Mouse (Mus musculus): ENCODE data around the gene Lrp5.

Lrp5 gene

GRCm38 (mm10) chr19:3556169-3556827, 130.1 kb downstream of the Lrp5 start:
- DNase-seq (ENCODE audit: low read depth, low spot score): no peak

DNA sequence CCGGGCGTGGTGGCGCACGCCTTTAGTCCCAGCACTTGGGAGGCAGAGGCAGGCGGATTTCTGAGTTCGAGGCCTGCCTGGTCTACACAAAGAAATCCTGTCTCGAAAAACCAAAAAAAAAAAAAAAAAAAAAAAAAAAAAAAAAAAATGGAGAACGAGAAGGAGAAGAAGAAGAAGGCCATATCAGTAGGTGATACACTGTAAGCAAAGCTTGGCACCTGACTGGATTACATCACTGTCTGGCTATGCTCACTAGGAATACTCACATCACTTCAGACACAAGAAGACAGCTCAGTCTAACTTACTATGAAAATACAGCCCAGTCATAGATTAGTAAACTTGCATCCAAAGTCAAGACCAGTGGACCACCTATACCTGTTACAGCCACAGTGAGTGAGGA, 131.6 kb downstream of the Lrp5 start:
- DNase-seq (ENCODE audit: low read depth, low spot score): no peak

DNA sequence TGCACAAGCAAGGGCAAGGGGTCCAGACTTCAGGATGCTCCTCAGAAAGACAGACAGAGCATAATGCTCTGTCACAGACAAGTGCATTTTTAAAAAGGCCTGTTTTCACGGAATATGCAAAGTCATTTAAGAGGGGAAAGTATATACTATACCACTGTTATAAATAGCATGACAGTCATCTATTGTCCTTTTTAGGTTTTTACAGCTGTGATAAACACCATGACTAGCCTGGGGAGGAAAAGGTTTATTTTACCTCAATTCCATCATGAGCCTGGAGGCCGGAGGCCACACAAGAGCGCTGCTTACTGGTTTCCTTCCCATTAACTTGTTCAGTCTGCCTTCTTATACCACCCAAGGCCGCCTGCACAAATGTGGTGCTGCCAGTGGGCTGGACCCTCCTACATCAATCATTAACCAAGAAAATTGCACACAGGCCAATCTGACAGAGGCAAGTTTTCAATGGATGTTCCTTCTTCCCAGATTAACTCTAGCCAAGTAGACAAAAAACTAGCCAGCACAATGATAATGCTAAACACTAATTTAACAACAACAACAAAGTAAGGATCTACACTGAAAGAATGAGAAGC, 134.7 kb downstream of the Lrp5 start:
- DNase-seq (ENCODE audit: low read depth, low spot score): no peak

GRCm38 (mm10) chr19:3550101-3550500, 136.3 kb downstream of the Lrp5 start:
- DNase-seq (ENCODE audit: low read depth, low spot score): no peak

DNA sequence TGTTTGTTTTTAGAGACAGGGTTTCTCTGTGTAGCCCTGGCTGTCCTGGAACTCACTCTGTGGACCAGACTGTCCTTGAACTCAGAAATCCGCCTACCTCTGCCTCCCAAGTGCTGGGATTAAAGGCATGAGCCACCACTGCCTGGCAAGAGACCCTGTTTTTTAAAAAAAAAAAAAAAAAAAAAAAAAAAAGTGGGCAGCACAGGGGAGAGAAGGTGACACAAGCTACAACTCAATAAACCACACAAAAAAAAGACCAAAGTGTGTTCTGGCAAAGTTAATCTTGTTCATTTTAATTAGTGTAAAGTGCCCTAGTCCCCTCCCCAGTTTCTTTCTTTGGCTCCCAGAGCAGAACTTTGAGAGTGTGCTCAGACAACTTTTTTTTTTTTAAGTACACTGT, 137.1 kb downstream of the Lrp5 start:
- DNase-seq (ENCODE audit: low read depth, low spot score): no peak

GRCm38 (mm10) chr19:3548311-3548710, 138.1 kb downstream of the Lrp5 start:
- peak; percentile 30 for DNase-seq (ENCODE audit: low read depth, low spot score)

DNA sequence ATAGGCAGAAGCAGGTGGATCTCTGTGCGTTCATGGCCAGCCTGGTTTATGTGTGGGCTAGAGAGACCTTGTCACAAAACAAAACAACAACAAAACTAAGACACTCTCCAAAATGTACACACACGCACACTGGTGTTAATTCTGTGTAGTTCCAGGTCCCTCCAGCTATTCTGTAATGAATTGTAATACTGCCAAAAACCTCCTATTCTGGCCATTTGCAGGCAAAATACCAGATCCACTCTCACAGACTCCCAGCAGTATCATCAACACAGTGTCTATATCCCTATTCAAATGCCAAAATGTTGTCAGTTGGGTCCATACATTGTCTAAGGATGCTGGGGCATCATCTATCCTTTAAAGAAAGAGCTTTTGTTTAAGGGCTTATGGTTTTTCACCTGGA, 141.4 kb downstream of the Lrp5 start:
- no peak for DNase-seq (ENCODE audit: low read depth, low spot score)

DNA sequence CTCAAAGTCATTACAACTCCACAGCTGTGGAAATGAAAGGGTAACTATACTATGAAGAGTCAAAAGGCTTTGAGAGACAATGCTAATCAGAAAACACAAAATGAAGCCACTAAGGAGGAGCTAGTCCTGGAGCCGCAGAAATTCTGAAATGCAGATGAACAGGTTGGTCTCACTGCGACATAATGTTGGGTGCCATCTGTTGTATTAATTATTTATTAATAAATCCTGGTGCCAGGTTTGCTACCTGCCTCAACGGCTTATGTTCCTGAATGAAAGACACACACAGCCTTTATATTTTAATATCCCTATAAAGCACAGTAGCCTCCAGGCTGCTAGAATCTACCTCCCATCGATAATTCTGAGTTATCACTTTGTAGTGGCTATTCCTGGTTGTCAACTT, 143.8 kb downstream of the Lrp5 start:
- DNase-seq (ENCODE audit: low read depth, low spot score): no peak

DNA sequence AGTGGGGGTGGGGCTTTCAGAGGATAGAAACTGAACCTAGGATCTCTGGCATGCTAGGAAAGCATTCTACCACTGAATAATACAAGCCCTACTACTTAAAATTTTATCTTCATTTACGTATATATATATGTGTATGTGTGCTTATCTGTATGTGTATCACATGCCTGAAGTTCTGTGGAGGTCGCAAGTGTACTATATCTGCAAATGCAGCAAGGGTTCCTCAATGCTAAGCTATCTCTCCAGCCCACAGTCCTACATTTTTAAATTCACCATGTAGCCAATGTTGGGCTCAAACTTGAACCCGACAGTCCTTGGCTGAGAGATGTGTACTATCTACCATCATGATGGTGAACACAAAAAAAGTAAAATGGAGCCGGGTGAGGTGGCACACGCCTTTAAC, 145.4 kb downstream of the Lrp5 start:
- DNase-seq (ENCODE audit: low read depth, low spot score): no peak

DNA sequence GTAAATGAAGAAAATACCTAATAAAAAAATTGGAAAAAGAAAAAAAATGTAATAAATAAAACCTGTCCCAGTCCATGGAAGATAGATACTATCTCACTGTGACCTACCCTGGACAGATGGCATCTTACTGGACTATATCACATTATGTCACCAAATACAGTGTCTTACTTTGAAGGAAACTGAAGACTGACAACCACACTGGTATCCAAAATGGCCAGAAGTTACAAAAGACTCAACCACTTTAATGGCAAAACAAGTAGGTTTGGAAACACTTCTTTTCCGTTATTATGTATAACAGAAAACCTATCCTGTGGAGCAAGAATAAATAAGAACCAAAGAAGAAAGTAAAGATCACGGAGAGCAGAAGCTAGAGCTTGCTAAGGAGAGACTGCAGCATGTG, 146.1 kb downstream of the Lrp5 start:
- no peak for DNase-seq (ENCODE audit: low read depth, low spot score)

- DNase-seq (ENCODE audit: low read depth, low spot score): no peak
Measured at GRCm38 (mm10) chr19:3539456-3539855, 146.9 kb downstream of the Lrp5 start.

- DNase-seq (ENCODE audit: low read depth, low spot score): peak; percentile 25
Measured at GRCm38 (mm10) chr19:3537658-3538057, 148.7 kb downstream of the Lrp5 start.

DNA sequence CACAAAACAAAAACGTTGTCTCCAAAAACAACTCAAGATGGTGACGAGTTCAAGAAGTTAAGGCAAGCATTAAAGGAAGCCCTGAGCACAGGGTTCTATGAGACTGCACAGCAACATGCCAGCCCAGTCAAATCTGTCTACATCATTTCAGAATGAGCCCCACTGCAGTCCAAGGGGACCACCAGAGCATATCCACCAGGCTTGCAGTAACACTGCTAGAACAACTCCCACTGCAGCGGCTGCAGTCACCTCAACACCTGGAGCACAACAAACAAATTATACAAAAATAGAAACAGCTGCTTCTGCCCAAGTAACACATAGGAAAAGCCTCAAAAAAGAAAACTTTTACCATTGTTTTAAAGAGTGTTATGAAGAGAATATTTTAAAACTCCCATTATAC, 151.4 kb downstream of the Lrp5 start:
- DNase-seq (ENCODE audit: low read depth, low spot score): no peak
